Mouse (Mus musculus): ENCODE data around the gene Slc29a4. TPM values are rescaled to one million over a fixed set of nuclear protein-coding genes. Genes with fewer than 3 reads are reported as not detected.
A peak's percentile ranks its signal among the peaks of the same experiment; 100 is the strongest.

Gene Slc29a4
- polyA plus RNA-seq, 1 experiment from 2014 or later = 5.7 TPM

- H3K4me3 ChIP-seq (ENCODE audit: low read length) = no peak overlapping the region
- no peak overlapping the region for H3K27ac ChIP-seq (ENCODE audit: low read length)
- no peak overlapping the region for H3K4me2 ChIP-seq (ENCODE audit: low read depth, low read length)
- H3K27me3 ChIP-seq (ENCODE audit: control insufficient read depth, insufficient read depth, low read depth, low read length) = peaks cover 7% of the 10 kb centered on the region; the same call in 1 of the 2 replicates
- peaks cover 3% of the 10 kb centered on the region for H3K4me1 ChIP-seq (replicated peaks; ENCODE audit: control insufficient read depth, insufficient read depth, low read length)
- H3K9ac ChIP-seq (ENCODE audit: low read length) = no peak overlapping the region
- no peak for ATAC-seq (ENCODE audit: low read depth)
- no peaks in the 10 kb centered on the region for H3K9me3 ChIP-seq (ENCODE audit: control insufficient read depth, low read length)
- 74% methylated on average over 10 of the region's 10 CpGs for WGBS
- H3K36me3 ChIP-seq (ENCODE audit: control insufficient read depth, insufficient read depth, low read length) = no peaks in the 10 kb centered on the region
Measured at GRCm38 (mm10) chr5:142703569-142703968, 11.3 kb downstream of the Slc29a4 start.

GRCm38 (mm10) chr5:142707709-142708108, 15.4 kb downstream of the Slc29a4 start:
- 78% methylated on average over 5 of the region's 5 CpGs for WGBS
- no peak overlapping the region for H3K9ac ChIP-seq (ENCODE audit: low read length)
- H3K27me3 ChIP-seq (ENCODE audit: control insufficient read depth, insufficient read depth, low read depth, low read length) = peaks cover 3% of the 10 kb centered on the region; the same call in 1 of the 2 replicates
- H3K9me3 ChIP-seq (ENCODE audit: control insufficient read depth, low read length) = no peaks in the 10 kb centered on the region
- H3K4me2 ChIP-seq (ENCODE audit: low read depth, low read length) = no peak overlapping the region
- no peak for ATAC-seq (ENCODE audit: low read depth)
- no peak overlapping the region for H3K4me3 ChIP-seq (ENCODE audit: low read length)
- no peak overlapping the region for H3K27ac ChIP-seq (ENCODE audit: low read length)
- H3K36me3 ChIP-seq (ENCODE audit: control insufficient read depth, insufficient read depth, low read length) = no peaks in the 10 kb centered on the region
- H3K4me1 ChIP-seq (replicated peaks; ENCODE audit: control insufficient read depth, insufficient read depth, low read length) = peaks cover 2% of the 10 kb centered on the region; the same call in 1 of the 2 replicates

GRCm38 (mm10) chr5:142709436-142709835, 17.1 kb downstream of the Slc29a4 start:
- Histone ChIP-seq H3K4me3 (ENCODE audit: low read length) (no peak overlapping the region), H3K4me1 (replicated peaks; ENCODE audit: control insufficient read depth, insufficient read depth, low read length) (no peaks in the 10 kb centered on the region), H3K27me3 (ENCODE audit: control insufficient read depth, insufficient read depth, low read depth, low read length) (no peaks in the 10 kb centered on the region), H3K36me3 (ENCODE audit: control insufficient read depth, insufficient read depth, low read length) (no peaks in the 10 kb centered on the region), H3K27ac (ENCODE audit: low read length) (no peak overlapping the region), H3K4me2 (ENCODE audit: low read depth, low read length) (no peak overlapping the region), H3K9ac (ENCODE audit: low read length) (no peak overlapping the region), H3K9me3 (ENCODE audit: control insufficient read depth, low read length) (no peaks in the 10 kb centered on the region)
- 67% methylated on average over 7 of the region's 7 CpGs for whole genome bisulfite sequencing
- ATAC-seq (ENCODE audit: low read depth) = 0 out of 2 replicates have a peak, but pooled peaks have one; percentile 17

- 87% methylated on average over 5 of the region's 5 CpGs for WGBS
- no peak overlapping the region for H3K4me3 ChIP-seq (ENCODE audit: low read length)
- H3K4me2 ChIP-seq (ENCODE audit: low read depth, low read length) = no peak overlapping the region
- no peak for ATAC-seq (ENCODE audit: low read depth)
- H3K36me3 ChIP-seq (ENCODE audit: control insufficient read depth, insufficient read depth, low read length) = no peaks in the 10 kb centered on the region
- H3K4me1 ChIP-seq (replicated peaks; ENCODE audit: control insufficient read depth, insufficient read depth, low read length) = no peaks in the 10 kb centered on the region
- no peaks in the 10 kb centered on the region for H3K27me3 ChIP-seq (ENCODE audit: control insufficient read depth, insufficient read depth, low read depth, low read length)
- no peaks in the 10 kb centered on the region for H3K9me3 ChIP-seq (ENCODE audit: control insufficient read depth, low read length)
- no peak overlapping the region for H3K9ac ChIP-seq (ENCODE audit: low read length)
- no peak overlapping the region for H3K27ac ChIP-seq (ENCODE audit: low read length)
Measured at GRCm38 (mm10) chr5:142712373-142712772, 20.1 kb downstream of the Slc29a4 start.

GRCm38 (mm10) chr5:142713966-142714365, 21.7 kb downstream of the Slc29a4 start:
- no peaks in the 10 kb centered on the region for H3K36me3 ChIP-seq (ENCODE audit: control insufficient read depth, insufficient read depth, low read length)
- no peaks in the 10 kb centered on the region for H3K9me3 ChIP-seq (ENCODE audit: control insufficient read depth, low read length)
- H3K27me3 ChIP-seq (ENCODE audit: control insufficient read depth, insufficient read depth, low read depth, low read length) = no peaks in the 10 kb centered on the region
- 80% methylated on average over 10 of the region's 10 CpGs for WGBS
- H3K4me3 ChIP-seq (ENCODE audit: low read length) = no peak overlapping the region
- H3K4me2 ChIP-seq (ENCODE audit: low read depth, low read length) = no peak overlapping the region
- H3K27ac ChIP-seq (ENCODE audit: low read length) = no peak overlapping the region
- ATAC-seq (ENCODE audit: low read depth) = no peak
- H3K4me1 ChIP-seq (replicated peaks; ENCODE audit: control insufficient read depth, insufficient read depth, low read length) = no peaks in the 10 kb centered on the region
- no peak overlapping the region for H3K9ac ChIP-seq (ENCODE audit: low read length)

GRCm38 (mm10) chr5:142715059-142715458, 22.7 kb downstream of the Slc29a4 start:
- H3K4me3 ChIP-seq (ENCODE audit: low read length) = no peak overlapping the region
- no peak overlapping the region for H3K27ac ChIP-seq (ENCODE audit: low read length)
- no peaks in the 10 kb centered on the region for H3K27me3 ChIP-seq (ENCODE audit: control insufficient read depth, insufficient read depth, low read depth, low read length)
- H3K4me2 ChIP-seq (ENCODE audit: low read depth, low read length) = no peak overlapping the region
- ATAC-seq (ENCODE audit: low read depth) = no peak
- H3K9me3 ChIP-seq (ENCODE audit: control insufficient read depth, low read length) = no peaks in the 10 kb centered on the region
- H3K9ac ChIP-seq (ENCODE audit: low read length) = no peak overlapping the region
- H3K36me3 ChIP-seq (ENCODE audit: control insufficient read depth, insufficient read depth, low read length) = no peaks in the 10 kb centered on the region
- H3K4me1 ChIP-seq (replicated peaks; ENCODE audit: control insufficient read depth, insufficient read depth, low read length) = no peaks in the 10 kb centered on the region
- 79% methylated on average over 9 of the region's 9 CpGs for WGBS

GRCm38 (mm10) chr5:142716056-142716455, 23.7 kb downstream of the Slc29a4 start:
- Histone ChIP-seq H3K4me3 (ENCODE audit: low read length) (no peak overlapping the region), H3K9me3 (ENCODE audit: control insufficient read depth, low read length) (no peaks in the 10 kb centered on the region), H3K9ac (ENCODE audit: low read length) (no peak overlapping the region), H3K36me3 (ENCODE audit: control insufficient read depth, insufficient read depth, low read length) (no peaks in the 10 kb centered on the region), H3K27ac (ENCODE audit: low read length) (no peak overlapping the region), H3K4me1 (replicated peaks; ENCODE audit: control insufficient read depth, insufficient read depth, low read length) (no peaks in the 10 kb centered on the region), H3K4me2 (ENCODE audit: low read depth, low read length) (no peak overlapping the region), H3K27me3 (ENCODE audit: control insufficient read depth, insufficient read depth, low read depth, low read length) (no peaks in the 10 kb centered on the region)
- 78% methylated on average over 6 of the region's 6 CpGs for WGBS
- ATAC-seq (ENCODE audit: low read depth) = no peak

GRCm38 (mm10) chr5:142718037-142718436, 25.7 kb downstream of the Slc29a4 start:
- no peaks in the 10 kb centered on the region for H3K4me1 ChIP-seq (replicated peaks; ENCODE audit: control insufficient read depth, insufficient read depth, low read length)
- H3K4me3 ChIP-seq (ENCODE audit: low read length) = no peak overlapping the region
- 24% methylated on average over 4 of the region's 4 CpGs for WGBS
- no peak overlapping the region for H3K4me2 ChIP-seq (ENCODE audit: low read depth, low read length)
- H3K9me3 ChIP-seq (ENCODE audit: control insufficient read depth, low read length) = no peaks in the 10 kb centered on the region
- no peaks in the 10 kb centered on the region for H3K27me3 ChIP-seq (ENCODE audit: control insufficient read depth, insufficient read depth, low read depth, low read length)
- peak; percentile 22; the same call in 1 of the 2 replicates for ATAC-seq (ENCODE audit: low read depth)
- no peaks in the 10 kb centered on the region for H3K36me3 ChIP-seq (ENCODE audit: control insufficient read depth, insufficient read depth, low read length)
- no peak overlapping the region for H3K9ac ChIP-seq (ENCODE audit: low read length)
- no peak overlapping the region for H3K27ac ChIP-seq (ENCODE audit: low read length)

- Histone ChIP-seq H3K27ac (ENCODE audit: low read length) (no peak overlapping the region), H3K9ac (ENCODE audit: low read length) (no peak overlapping the region), H3K36me3 (ENCODE audit: control insufficient read depth, insufficient read depth, low read length) (no peaks in the 10 kb centered on the region), H3K27me3 (ENCODE audit: control insufficient read depth, insufficient read depth, low read depth, low read length) (no peaks in the 10 kb centered on the region), H3K4me1 (replicated peaks; ENCODE audit: control insufficient read depth, insufficient read depth, low read length) (no peaks in the 10 kb centered on the region), H3K4me2 (ENCODE audit: low read depth, low read length) (no peak overlapping the region), H3K9me3 (ENCODE audit: control insufficient read depth, low read length) (no peaks in the 10 kb centered on the region), H3K4me3 (ENCODE audit: low read length) (no peak overlapping the region)
- ATAC-seq (ENCODE audit: low read depth) = 0 out of 2 replicates have a peak, but pooled peaks have one; percentile 12
- WGBS = 50% methylated on average over 25 of the region's 25 CpGs
Measured at GRCm38 (mm10) chr5:142718486-142718885, 26.2 kb downstream of the Slc29a4 start.

GRCm38 (mm10) chr5:142719897-142720296, 27.6 kb downstream of the Slc29a4 start:
- no peaks in the 10 kb centered on the region for H3K27me3 ChIP-seq (ENCODE audit: control insufficient read depth, insufficient read depth, low read depth, low read length)
- H3K4me3 ChIP-seq (ENCODE audit: low read length) = no peak overlapping the region
- ATAC-seq (ENCODE audit: low read depth) = no peak
- no peak overlapping the region for H3K4me2 ChIP-seq (ENCODE audit: low read depth, low read length)
- H3K9ac ChIP-seq (ENCODE audit: low read length) = no peak overlapping the region
- no peaks in the 10 kb centered on the region; the same call in 1 of the 2 replicates for H3K36me3 ChIP-seq (ENCODE audit: control insufficient read depth, insufficient read depth, low read length)
- H3K27ac ChIP-seq (ENCODE audit: low read length) = no peak overlapping the region
- peaks cover 3% of the 10 kb centered on the region for H3K4me1 ChIP-seq (replicated peaks; ENCODE audit: control insufficient read depth, insufficient read depth, low read length)
- no peaks in the 10 kb centered on the region for H3K9me3 ChIP-seq (ENCODE audit: control insufficient read depth, low read length)
- 76% methylated on average over 13 of the region's 13 CpGs for WGBS

Data from lung, embryonic 16.5 days (tissue).